Mouse (Mus musculus) common myeloid progenitor, adult 5-6 weeks (primary cell): ENCODE results near the gene Trub1. TPM values are rescaled to one million over a fixed set of nuclear protein-coding genes. Genes with fewer than 3 reads are reported as not detected.

ENCODE experiments used
- ATAC-seq: replicated peaks from 2 replicates; pipeline ENCODE4 v1.8.0; 2016; ENCODE audit warnings: low read depth, mild to moderate bottlenecking, moderate TSS enrichment, inconsistent platforms; ENCODE audit not compliant: poor library complexity, severe bottlenecking
- total RNA-seq: library from RNA; stranded (forward); fragments of 200-1000, 187-1606 nt; gene quantifications from 2 replicates; pipeline ENCODE4 v1.2.3, GENCODE M21; 2017

Gene Trub1
- total RNA-seq, 1 experiment from 2014 or later: 20.6 TPM

DNA sequence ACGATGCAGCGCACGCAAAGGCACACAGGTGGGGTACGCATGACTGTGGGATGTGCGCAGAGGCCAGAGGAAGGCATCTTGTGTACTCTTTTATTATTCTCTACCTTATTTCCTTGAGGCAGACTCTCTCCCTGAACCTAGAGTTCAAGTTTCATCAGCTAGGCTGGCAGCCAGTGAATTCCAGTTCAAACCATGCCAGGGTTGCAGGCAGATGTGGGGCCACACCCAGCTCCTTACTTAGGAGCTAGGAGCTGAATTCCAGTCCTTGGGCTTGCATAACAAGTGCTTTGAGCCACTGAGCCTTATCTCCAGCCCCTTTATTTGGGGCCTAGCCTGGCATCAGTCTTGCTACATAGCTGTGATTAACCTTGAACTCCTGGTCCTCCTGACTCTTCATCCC is 13.4 kb upstream of the Trub1 start:
- ATAC-seq: no peak

DNA sequence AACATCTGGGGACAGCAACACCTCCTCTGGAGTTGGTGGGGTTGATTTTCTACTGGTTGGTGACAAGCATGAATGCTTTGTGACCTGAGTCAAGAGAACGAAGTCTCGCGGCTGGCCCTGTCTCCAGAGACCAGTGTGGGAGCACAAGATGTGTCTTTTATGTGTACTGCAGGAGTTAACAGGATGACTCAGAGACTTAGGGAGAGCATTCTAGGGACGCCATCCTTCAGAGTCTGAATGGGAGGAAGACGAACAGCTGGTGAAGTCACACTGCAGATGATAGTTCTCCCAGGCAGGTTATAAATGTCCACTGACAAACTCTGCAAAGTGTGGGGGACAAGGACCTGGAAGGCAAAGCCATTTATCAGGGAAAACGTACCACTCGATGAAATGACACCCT is 11.2 kb upstream of the Trub1 start:
- ATAC-seq: no peak

DNA sequence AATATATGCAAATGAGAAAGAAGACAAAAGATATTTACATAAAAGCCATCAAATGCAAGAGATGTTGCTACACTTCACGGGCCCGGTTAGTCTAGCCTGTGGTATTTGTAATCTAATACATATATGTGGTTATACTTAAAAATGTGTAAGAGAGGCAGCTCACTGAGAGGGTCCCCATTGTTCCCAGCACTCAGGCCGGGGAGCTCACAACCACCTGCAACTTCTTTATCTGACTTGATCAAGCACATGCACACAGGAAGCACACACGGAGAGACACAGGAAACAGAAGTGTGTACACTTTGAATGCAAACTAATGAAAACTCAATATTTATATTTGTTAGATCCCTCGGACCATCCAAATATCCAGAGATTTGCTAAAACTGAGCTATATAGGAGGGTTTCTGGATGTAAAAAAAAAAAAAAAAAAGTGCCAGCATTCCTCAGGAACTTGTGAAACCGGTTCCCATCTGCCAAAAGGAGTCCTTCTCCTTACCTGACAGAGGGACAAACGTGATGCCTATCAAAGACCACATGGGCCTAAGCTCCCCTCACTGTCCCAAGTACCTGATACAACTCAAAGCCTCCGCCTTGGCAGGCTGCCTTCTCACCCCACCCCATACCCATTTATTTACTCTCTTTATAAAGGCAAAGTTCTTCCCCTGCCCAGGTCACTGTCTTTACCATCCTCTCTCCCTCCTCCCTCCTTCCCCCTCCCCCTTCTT is 9.6 kb upstream of the Trub1 start:
- ATAC-seq: no peak

DNA sequence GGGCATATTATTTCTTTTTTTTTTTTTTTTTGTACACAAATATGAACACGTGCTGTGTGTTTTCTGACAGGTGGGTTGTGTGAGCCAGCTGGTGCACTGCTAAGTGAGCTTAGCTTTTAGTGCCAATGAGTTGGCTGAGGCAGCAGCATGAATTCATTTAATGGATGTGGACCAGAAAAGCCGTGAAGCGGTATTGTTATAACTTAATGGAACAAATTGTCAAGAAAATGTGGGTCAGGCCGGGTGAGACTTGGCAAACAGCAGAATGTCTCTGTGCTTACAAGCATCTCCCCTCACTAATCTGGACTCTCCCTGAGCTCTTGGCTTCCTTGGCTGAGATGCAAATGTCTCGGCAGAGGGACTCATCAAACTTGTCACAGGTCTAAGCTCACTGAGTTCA is 7.7 kb upstream of the Trub1 start:
- ATAC-seq: no peak

DNA sequence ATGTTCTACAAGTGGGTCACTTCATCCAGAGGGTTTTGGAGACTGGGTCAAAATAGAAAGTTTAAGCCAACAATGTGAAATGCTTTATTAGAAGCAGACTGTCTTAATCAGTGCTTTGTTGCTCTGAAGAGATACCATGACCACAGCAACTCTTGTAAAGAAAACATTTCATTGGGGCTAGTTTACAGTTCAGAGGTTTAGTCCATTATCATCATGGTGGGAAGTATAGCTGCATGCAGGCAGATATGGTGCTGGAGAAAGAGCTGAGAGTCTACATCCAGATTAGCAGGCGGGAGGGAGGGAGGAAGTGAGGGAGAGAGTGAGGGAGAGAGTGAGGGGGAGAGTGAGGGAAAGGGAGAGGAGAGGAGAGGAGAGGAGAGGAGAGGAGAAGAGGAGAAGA is 1.9 kb upstream of the Trub1 start:
- ATAC-seq: no peak

DNA sequence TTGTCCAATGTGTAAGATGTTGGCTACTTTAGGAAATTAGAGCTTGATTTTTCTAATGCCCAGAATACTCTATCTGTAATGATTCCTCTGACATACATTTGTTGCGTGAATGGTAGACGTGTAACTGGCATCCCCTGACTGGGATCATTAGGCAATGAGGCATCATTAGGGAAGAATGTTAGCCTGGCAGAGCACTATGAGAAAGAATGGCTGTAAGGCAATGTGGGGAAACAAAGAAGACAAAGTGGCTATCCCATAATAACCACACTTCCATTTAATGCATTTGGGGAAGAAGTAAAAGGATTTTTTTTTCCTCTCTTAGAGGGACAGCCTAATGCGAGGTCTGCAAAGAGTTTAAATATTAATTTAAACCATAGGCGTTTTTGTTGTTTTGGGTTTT is 950 bp upstream of the Trub1 start:
- no peak for ATAC-seq

DNA sequence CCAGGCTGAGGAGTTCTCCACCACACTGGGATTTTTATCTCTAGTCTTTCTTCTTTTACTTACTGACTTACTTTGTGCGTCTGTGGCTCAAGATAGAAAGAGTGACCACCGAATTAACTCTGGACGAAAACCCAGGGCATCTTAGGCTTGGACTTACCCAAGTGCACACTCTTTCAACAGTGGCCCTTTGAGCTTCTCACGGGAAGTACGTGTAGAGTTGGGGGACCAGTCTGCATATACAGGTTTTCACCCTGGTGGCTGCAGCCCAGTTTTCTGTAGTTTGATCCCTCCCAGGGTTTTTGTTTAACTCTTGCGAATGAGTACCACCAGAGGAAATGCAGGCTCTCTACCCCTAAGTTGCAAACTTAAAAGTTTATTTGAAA is 497 bp downstream of the Trub1 start:
- ATAC-seq: no peak

DNA sequence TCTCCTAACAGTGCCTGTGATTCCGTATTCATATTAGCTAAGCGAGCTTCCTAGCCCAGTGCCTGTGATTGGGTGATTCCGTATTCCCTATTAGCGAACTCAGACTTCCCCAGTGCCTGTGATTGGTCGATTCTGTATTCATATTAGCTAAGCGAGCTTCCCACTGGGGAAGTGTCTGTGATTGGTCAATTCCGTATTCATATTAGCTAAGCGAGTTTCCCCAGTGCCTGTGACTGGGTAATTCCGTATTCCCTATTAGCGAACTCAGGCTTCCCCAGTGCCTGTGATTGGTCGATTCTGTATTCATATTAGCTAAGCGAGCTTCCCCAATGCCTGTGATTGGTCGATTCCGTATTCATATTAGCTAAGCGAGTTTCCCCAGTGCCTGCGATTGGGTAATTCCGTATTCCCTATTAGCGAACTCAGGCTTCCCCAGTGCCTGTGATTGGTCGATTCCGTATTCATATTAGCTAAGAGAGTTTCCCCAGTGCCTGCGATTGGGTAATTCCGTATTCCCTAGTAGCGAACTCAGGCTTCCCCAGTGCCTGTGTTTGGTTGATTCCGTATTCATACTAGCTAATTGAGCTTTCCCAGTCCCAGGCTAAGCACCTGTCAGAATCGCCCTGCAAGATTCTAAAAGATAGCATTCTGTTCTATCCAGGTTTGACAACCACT is 2.7 kb downstream of the Trub1 start:
- ATAC-seq: no peak

DNA sequence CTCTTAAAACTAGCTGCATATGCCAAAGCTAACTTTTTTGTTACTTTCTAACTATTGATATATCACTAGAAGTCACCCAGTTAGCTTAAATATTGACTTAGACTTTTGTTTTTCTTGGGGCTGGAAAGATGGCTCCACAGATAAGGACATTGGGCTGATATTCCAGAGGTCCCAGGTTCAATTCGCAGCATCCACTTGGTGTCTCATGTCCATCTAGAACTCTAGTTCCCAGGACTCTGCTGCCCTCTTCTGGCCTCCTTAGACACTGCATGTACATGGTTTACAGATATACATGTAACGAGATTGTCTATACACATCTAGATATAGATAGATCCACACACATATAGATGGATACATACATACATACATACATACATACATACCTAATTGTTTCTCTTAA is 4.4 kb downstream of the Trub1 start:
- peak; percentile 55 for ATAC-seq

DNA sequence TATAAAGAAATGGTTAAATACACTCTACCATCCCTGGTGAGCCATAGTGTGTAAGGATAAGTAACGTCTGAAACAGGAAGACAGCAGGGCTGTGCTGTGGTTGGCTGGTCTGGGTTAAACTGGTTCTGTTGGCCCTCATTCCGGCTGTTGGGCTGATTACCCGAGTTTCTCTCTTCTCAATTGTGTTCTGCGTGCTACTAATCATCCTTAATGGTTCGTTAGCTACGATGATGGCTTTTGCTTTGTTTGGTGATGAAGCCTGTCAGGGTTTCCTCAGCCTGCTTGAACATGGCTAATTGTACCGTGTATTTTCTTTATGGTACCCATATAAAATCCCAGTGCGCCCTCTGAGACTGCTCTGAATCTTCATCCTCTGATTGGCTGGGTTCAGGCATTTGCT is 11.0 kb downstream of the Trub1 start:
- ATAC-seq: no peak

DNA sequence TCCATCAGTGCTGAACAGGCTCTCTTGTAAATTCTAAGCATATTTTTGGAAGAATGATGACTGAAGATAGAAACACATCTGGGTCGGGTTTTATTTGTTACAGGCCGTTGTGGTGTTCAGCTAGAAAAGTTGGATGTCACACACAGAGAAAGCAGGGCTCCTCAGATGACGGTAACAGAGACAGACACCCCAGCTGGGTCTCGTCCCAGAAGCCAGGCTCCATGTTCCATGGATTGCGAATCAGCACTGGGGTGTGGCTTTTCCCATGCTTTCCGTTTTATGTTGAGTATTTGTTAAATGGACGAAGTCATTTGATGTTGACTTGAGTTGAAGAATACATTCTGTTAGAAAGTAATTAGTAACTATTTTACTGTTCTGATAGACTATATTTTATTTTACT is 13.0 kb downstream of the Trub1 start:
- no peak for ATAC-seq

DNA sequence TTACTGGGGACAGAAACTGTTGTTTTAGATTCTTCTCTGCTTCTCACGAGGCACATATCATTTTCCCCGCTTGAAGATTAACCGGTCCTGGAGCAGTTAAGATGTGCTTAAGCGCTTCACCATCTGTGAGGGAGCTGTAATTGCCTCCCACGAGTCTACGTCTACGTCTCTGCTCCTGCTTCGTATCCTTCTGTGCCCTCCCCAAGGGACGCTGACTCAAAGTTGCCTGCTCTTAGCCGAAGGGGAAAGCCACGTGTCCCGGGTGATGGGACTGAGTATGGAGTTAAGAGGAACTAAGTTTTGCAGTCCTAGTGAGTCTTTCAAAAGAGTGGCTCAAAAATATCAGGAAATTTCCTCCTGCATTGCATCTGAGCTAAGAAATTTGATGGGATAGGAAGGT is 18.3 kb downstream of the Trub1 start:
- no peak for ATAC-seq

DNA sequence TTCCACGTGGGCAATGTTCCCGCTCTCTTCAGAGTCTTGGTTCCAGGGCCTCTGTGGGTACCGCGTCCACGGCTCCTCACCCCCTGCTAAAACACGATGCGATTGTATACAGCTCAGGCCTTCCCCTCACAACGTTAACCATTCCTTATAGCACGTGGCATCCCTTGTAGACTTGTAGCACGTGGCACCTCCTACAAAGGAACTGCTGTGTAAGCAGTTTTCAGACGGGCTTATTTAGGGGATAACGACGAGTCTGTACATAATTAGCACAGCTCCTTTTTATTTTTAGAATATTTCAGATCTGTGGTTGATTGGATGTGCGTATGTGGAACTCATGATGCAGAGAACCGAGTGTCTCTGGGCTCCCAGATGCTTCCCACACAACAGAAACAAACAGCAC is 19.5 kb downstream of the Trub1 start:
- ATAC-seq: no peak

DNA sequence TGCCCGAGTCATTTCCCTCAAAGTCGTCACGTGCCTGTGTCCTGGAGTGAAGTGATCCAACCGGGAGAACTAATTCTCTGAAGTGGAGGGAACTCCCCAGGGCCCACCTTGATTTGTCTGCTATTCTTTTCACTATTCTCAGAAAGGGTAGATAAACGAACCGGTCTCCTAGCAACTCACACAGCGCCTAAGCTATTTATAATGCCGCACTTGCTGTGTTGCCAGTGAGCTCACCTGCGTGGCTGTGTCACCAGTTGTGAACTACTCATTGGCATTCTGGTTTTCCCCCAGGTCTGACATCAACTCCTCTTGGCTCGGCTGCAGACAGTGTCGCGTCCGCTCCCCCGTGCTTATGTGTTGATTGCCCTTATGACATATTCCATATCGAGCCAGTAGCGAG is 20.6 kb downstream of the Trub1 start:
- ATAC-seq: no peak

DNA sequence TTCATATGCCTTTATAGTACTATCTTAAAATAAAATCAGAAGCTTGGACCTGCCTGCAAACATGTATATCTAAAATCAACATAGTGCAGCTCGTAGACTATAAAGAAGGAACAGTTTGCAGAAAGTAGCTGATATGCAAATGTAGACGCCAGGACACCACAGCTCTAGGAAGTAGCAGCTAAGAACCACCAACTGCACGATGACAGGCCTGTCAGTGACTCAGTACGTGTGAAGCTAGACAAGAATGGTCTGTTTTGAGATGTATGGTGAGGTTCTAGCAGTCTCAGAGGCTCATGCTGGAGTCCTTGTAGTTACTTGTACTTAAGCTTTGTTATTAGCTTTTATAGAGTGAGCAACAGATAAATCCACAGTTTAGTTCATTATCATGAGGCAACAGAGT is 22.6 kb downstream of the Trub1 start:
- ATAC-seq: no peak

DNA sequence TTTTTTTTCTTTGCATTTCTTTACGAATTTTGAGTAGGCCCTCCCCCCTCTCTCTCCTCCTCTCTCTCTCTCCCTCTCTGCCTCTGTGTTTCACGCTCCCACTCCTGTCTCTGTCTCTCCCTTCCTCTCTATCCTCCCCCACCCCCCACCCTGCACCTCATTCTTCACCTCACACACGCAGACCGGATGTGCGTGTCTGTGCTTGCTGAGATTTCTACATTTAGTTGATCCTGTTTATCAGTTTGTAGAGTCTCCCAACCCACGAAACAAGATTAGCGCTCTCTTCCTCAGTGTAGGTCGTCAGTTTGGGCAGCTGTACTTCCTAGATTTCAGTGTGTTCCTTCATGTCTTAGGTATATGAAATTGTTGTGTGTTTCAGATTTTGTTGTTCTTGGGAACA is 24.6 kb downstream of the Trub1 start:
- no peak for ATAC-seq

DNA sequence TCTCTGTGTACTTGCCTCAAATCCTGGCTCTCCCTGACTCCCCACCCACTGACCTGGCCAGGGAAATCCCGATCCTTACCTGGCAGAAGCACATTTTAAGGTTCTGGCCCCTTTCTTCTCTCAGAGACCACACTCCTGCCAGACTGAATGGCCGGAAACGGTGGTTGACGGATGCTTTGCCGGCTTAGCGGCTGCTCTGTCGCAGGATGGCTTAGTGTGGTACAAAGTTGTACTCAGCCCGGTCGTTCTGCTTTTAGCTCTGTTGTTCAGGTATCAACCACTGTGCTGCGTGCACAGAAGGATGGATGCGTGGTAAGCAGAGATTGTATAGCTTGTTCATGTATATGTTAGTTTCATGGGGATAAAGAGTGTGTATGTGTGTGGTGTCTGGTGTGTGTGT is 25.3 kb downstream of the Trub1 start:
- ATAC-seq: no peak

DNA sequence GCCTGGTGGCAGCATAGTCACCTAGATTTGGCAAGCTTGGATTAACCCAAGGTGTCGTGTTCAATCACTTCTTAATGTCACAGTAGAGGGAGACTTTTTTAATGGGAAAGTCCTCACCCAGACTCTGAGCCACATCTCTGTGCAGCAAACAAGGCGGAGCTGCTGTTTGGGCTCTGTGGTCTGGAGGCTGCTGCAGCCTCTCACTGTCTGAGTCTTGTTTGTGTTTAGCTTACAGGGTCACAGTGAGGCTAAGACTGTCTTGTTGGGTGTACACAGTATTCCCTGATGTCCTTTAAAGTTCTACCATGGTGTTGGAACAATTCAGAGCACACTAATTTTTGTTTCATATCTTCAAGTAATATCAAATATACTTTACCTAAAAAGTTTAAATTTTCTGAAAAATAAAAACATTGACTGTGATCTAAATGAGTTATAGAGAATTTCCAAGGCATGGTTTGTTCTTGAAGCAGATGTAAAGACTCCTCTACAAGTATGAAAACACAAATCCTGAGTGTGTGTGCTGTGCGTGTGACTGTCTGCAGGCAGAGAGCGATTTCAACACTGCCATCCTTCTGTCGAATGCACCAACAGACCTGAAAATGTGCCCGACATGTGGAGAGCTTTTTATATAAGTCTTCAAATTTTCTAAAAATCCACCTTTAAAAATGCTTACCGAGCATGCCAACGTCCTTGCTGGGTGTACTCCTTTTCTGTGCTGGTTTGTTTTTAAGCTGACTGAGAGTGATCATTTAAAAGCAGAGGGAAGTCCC is 27.4 kb downstream of the Trub1 start:
- no peak for ATAC-seq

DNA sequence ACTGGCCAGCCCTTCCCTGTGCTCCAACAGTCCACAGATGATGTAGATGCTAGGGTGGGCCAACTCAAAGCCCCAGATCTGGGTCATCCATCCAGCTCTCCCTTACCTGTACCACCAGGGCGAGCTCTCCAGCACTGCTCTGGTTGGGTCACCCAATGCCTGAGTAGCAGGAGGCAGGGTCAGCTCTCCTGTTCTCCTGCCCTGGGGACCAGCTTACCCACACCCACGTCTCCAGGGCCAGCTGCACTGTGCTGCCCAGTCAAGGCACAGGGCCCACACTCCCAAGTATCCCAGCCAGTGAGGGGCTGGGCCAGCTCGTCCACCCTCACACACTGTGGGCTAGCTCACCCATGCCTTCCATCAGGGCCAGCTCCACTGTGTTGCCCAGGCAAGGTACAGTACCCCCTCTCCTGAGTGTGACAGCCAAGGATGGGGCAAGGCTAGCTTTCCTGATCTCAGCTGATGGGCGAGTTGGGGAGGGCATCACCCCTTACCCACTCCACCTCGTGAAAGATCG is 29.1 kb downstream of the Trub1 start:
- ATAC-seq: no peak

DNA sequence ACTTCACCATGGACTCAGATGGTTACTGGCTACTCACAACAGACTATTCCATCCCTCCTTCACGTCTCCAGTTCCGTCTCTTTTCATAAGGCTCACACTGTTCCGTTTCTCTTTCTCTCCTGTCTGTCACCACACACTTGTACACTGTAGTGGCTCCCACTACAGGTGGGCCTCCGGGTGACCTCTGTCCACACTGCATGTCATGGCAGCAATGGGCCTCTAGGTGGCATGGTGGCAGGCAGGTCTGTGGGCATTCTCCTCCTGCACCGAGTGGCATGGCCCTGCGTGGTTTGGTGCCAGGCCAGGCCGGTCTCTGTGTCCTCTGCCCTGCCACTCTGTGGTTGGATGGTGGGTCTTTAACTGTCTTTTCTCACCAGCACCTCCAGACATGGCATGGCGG is 30.1 kb downstream of the Trub1 start:
- ATAC-seq: peak; percentile 94

DNA sequence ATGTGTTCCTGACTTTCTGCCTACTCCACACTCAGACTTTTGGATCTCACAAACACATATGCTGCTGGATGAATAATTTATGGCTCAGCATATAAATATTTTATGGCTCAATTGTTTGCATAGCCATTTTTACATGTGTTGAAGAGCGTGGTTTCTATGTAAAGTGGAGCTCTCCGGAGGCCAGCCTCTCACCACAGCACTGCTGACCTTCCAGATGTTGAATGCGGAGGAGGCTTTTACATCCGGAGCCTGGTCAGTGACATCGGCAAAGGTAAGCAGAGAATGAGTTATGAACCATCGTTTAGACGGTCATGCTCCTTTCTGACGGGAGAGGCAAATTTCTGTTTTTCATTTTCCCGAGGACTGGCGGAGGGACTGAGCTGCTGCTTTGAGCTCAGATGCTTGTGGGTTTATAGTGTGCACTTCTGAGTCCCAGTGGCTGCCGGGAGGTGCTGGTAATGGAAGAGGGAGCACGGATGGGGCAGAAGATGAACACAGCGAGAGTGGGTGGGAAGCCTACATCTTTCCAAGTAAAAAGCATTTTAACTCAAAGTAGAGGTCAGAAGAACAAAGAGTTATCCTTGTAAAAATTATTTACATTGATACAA is 34.4 kb downstream of the Trub1 start:
- ATAC-seq: no peak
